In the genomic region with DNA sequence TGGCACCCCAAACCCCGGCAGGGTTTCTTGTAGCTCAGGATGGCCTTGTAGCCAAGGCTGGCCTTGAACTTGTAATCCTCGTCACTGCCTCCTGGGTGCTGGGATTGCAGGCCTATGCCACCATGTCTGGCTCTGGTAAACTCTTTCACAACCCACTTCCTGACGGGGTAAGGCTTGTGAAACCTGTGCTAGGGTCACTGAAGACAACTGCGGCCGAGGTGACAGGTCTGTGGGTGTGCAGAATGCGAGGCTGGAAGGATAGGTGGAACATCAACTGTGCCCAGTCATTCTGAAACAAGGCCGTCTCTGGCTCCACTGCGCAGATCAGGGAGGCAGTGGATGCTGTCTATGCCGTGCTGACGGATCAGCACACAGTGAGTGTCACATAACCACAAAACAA, we compare ENCODE assay signal across 17 mouse cellular contexts. TPM values are rescaled to one million over a fixed set of nuclear protein-coding genes. Genes with fewer than 3 reads are reported as not detected.
DNase-seq lines count a peak whose midpoint lies in the region; ATAC-seq and TF ChIP-seq lines count a peak whose summit lies in the region.
"Had no signal": no experiment of that assay in that cellular context is flagged by ENCODE, and none has a peak within 500 bp of the region (broad histone marks: within the 10 kb centered on the region; RNA-seq: fewer than 3 reads in every experiment).

No protein-coding gene starts in this region.

- no peaks in the 10 kb centered on the region for H3K9me3 ChIP-seq in embryonic facial prominence, embryonic 13.5 days
- H3K9me3 ChIP-seq in embryonic facial prominence, embryonic 10.5 days, result no peaks in the 10 kb centered on the region
- no peaks in the 10 kb centered on the region for H3K9me3 ChIP-seq in lung, embryonic 14.5 days (ENCODE audit: low read depth, low read length)
- H3K9me3 ChIP-seq: hindbrain, embryonic 15.5 days; kidney, embryonic 15.5 days had no signal

- WGBS in embryonic facial prominence, embryonic 13.5 days, result 94% methylated on average over 10 of the region's 10 CpGs
- WGBS in embryonic facial prominence, embryonic 10.5 days, result 93% methylated on average over 10 of the region's 10 CpGs
- WGBS in lung, embryonic 14.5 days, result 90% methylated on average over 10 of the region's 10 CpGs
- 83% methylated on average over 10 of the region's 10 CpGs for WGBS in lung, adult 2 months

- no peaks in the 10 kb centered on the region for H3K27me3 ChIP-seq in embryonic facial prominence, embryonic 13.5 days
- no peaks in the 10 kb centered on the region for H3K27me3 ChIP-seq in embryonic facial prominence, embryonic 10.5 days (replicated peaks; ENCODE audit: low read depth, poor library complexity, severe bottlenecking)
- H3K27me3 ChIP-seq in lung, embryonic 14.5 days (ENCODE audit: insufficient read depth, low read length), result no peaks in the 10 kb centered on the region
- H3K27me3 ChIP-seq: hindbrain, embryonic 15.5 days; kidney, embryonic 15.5 days had no signal

- H3K4me1 ChIP-seq in embryonic facial prominence, embryonic 13.5 days, result peaks cover 28% of the 10 kb centered on the region
- H3K4me1 ChIP-seq in embryonic facial prominence, embryonic 10.5 days, result peaks cover 27% of the 10 kb centered on the region
- peaks cover 13% of the 10 kb centered on the region; the same call in 1 of the 2 replicates for H3K4me1 ChIP-seq in lung, embryonic 14.5 days (ENCODE audit: insufficient read depth)
- H3K4me1 ChIP-seq in lung, adult 2 months (ENCODE audit: control insufficient read depth, insufficient read depth, low read length), result peaks cover 10% of the 10 kb centered on the region; the same call in 1 of the 2 replicates

- H3K27ac ChIP-seq in embryonic facial prominence, embryonic 13.5 days, result no peak overlapping the region
- H3K27ac ChIP-seq in embryonic facial prominence, embryonic 10.5 days (replicated peaks), result no peak overlapping the region
- no peak overlapping the region for H3K27ac ChIP-seq in lung, embryonic 14.5 days (ENCODE audit: low read depth)
- H3K27ac ChIP-seq: hindbrain, embryonic 15.5 days; kidney, embryonic 15.5 days; liver, embryonic 14.5 days had no signal

- no peak overlapping the region for H3K4me3 ChIP-seq in embryonic facial prominence, embryonic 13.5 days
- no peak overlapping the region for H3K4me3 ChIP-seq in embryonic facial prominence, embryonic 10.5 days
- H3K4me3 ChIP-seq in lung, embryonic 14.5 days (ENCODE audit: low read depth, low read length), result no peak overlapping the region
- H3K4me3 ChIP-seq in lung, adult 2 months (replicated peaks; ENCODE audit: extremely low read depth, low read depth, low read length), result no peak overlapping the region
- H3K4me3 ChIP-seq: hindbrain, embryonic 15.5 days; kidney, embryonic 15.5 days had no signal

- no peak for TF ChIP-seq CTCF in lung, embryonic 14.5 days (IDR thresholded peaks at IDR 0.05; ENCODE audit: low read depth)
- no peak for TF ChIP-seq CTCF in lung, adult 2 months (IDR thresholded peaks at IDR 0.05; ENCODE audit: insufficient read depth, low read length)

- no peak for ATAC-seq in embryonic facial prominence, embryonic 13.5 days (ENCODE audit: insufficient number of reproducible peaks, insufficient read depth, low FRiP score, low TSS enrichment, low read depth)
- no peak for ATAC-seq in lung, embryonic 14.5 days (ENCODE audit: insufficient read depth)
- peak; percentile 58 for ATAC-seq in activated CD4-positive, CD25-positive, alpha-beta regulatory T cell, adult 4 months
- peak; percentile 32 for ATAC-seq in megakaryocyte progenitor cell, adult 5-6 weeks (replicated peaks; ENCODE audit: poor library complexity)

- no peak for TF ChIP-seq POLR2A in lung, adult 2 months (IDR thresholded peaks at IDR 0.05; ENCODE audit: borderline replicate concordance, extremely low read depth, low read depth, low read length)

- H3K4me2 ChIP-seq in embryonic facial prominence, embryonic 13.5 days, result no peak overlapping the region
- H3K4me2 ChIP-seq in lung, embryonic 14.5 days, result no peak overlapping the region
- H3K4me2 ChIP-seq: kidney, embryonic 15.5 days had no signal

- peaks cover 56% of the 10 kb centered on the region for H3K36me3 ChIP-seq in embryonic facial prominence, embryonic 13.5 days
- peaks cover 66% of the 10 kb centered on the region for H3K36me3 ChIP-seq in embryonic facial prominence, embryonic 10.5 days (replicated peaks)
- peaks cover 46% of the 10 kb centered on the region for H3K36me3 ChIP-seq in lung, embryonic 14.5 days (ENCODE audit: insufficient read depth)

- no peak for DNase-seq in embryonic facial prominence, embryonic 10.5 days (ENCODE audit: low spot score)
- no peak for DNase-seq in lung, embryonic 14.5 days
- DNase-seq in lung, adult 2 months, result no peak
- no peak for DNase-seq in gastrocnemius, postnatal 25 days
- no peak for DNase-seq in cerebellum, adult 9-10 months
- DNase-seq: gastrocnemius, postnatal 36 days; right cerebral cortex, postnatal 25 days had no signal

- peak overlapping the region; percentile 1; the same call in 1 of the 2 replicates for H3K9ac ChIP-seq in embryonic facial prominence, embryonic 13.5 days
- peak overlapping the region; percentile 13; the same call in 1 of the 2 replicates for H3K9ac ChIP-seq in lung, embryonic 14.5 days
- H3K9ac ChIP-seq: hindbrain, embryonic 15.5 days; kidney, embryonic 15.5 days; liver, embryonic 14.5 days had no signal

RNA-seq across cellular contexts. Expression of a gene that starts 2.4 kb away (rescaled TPM):
- polyA plus RNA-seq in embryonic facial prominence, embryonic 13.5 days (2015; fragmentation: Nextera tagmentation; extraction: Ambion mirVana), result 3.9 and 4.1 TPM in 2 replicates
- 5.2 and 5.6 TPM in 2 replicates for polyA plus RNA-seq in embryonic facial prominence, embryonic 10.5 days (2016; fragmentation: Nextera tagmentation; extraction: Ambion mirVana)
- polyA plus RNA-seq in lung, embryonic 14.5 days (2014; fragmentation: Nextera tagmentation; extraction: Ambion mirVana), result 3.7 and 5.9 TPM in 2 replicates
- 6.3 and 8.1 TPM in 2 replicates for polyA plus RNA-seq in lung, adult 2 months (2012; rRNA removed)
- polyA plus RNA-seq in activated CD4-positive, CD25-positive, alpha-beta regulatory T cell, adult 4 months (2017; shearing (Covaris generic)), result 1 to 10 TPM; 2.3 to 4.0 TPM
- 4.1 and 6.9 TPM in 2 replicates for total RNA-seq in megakaryocyte progenitor cell, adult 5-6 weeks (2015)
- total RNA-seq in megakaryocyte progenitor cell, adult 5-6 weeks (2017), result 1.1 and 2.4 TPM in 2 replicates
- total RNA-seq in gastrocnemius, postnatal 25 days (2021), result 1 to 10 TPM; 1.9 to 2.3 TPM

RNA-seq across cellular contexts. Expression of a gene that starts 4.6 kb away (rescaled TPM):
- 10.4 and 12.0 TPM in 2 replicates for polyA plus RNA-seq in embryonic facial prominence, embryonic 13.5 days (2015; fragmentation: Nextera tagmentation; extraction: Ambion mirVana)
- polyA plus RNA-seq in embryonic facial prominence, embryonic 10.5 days (2016; fragmentation: Nextera tagmentation; extraction: Ambion mirVana), result 9.3 and 9.6 TPM in 2 replicates
- polyA plus RNA-seq in lung, embryonic 14.5 days (2014; fragmentation: Nextera tagmentation; extraction: Ambion mirVana), result 3.0 and 4.5 TPM in 2 replicates
- 16.5 and 21.6 TPM in 2 replicates for polyA plus RNA-seq in lung, adult 2 months (2012; rRNA removed)
- polyA plus RNA-seq in activated CD4-positive, CD25-positive, alpha-beta regulatory T cell, adult 4 months (2017; shearing (Covaris generic)), result 1 to 10 TPM; 3.4 to 4.4 TPM
- 1.9 and 3.1 TPM in 2 replicates for total RNA-seq in megakaryocyte progenitor cell, adult 5-6 weeks (2015)
- 6.7 and 8.0 TPM in 2 replicates for total RNA-seq in megakaryocyte progenitor cell, adult 5-6 weeks (2017)
- 1 to 10 TPM; 5.6 to 6.8 TPM for total RNA-seq in gastrocnemius, postnatal 25 days (2021)

RNA-seq across cellular contexts. Expression of a gene that starts 10.4 kb away (rescaled TPM):
- not detected in 2 replicates for polyA plus RNA-seq in embryonic facial prominence, embryonic 13.5 days (2015; fragmentation: Nextera tagmentation; extraction: Ambion mirVana)
- 0.33 and 0.40 TPM in 2 replicates for polyA plus RNA-seq in embryonic facial prominence, embryonic 10.5 days (2016; fragmentation: Nextera tagmentation; extraction: Ambion mirVana)
- 0.37 and 0.70 TPM in 2 replicates for polyA plus RNA-seq in lung, embryonic 14.5 days (2014; fragmentation: Nextera tagmentation; extraction: Ambion mirVana)
- polyA plus RNA-seq in lung, adult 2 months (2012; rRNA removed), result 1.2 TPM in 1 of 2 replicates, not detected in the other
- 1 to 10 TPM in 1 of 2 experiments, not detected in 1; 1.8 TPM for polyA plus RNA-seq in activated CD4-positive, CD25-positive, alpha-beta regulatory T cell, adult 4 months (2017; shearing (Covaris generic))
- total RNA-seq in megakaryocyte progenitor cell, adult 5-6 weeks (2015), result not detected in 2 replicates
- not detected in 2 replicates for total RNA-seq in megakaryocyte progenitor cell, adult 5-6 weeks (2017)
- total RNA-seq in gastrocnemius, postnatal 25 days (2021), result under 1 TPM in 1 of 2 experiments, not detected in 1; 0.70 TPM
- total RNA-seq: gastrocnemius, postnatal 36 days; layer of hippocampus, adult 18-20 months; left cerebral cortex, postnatal 10 days had no signal
- polyA plus RNA-seq: C2C12 had no signal

RNA-seq across cellular contexts. Expression of a gene that starts 10.5 kb away (rescaled TPM):
- polyA plus RNA-seq in embryonic facial prominence, embryonic 13.5 days (2015; fragmentation: Nextera tagmentation; extraction: Ambion mirVana), result 498 and 543 TPM in 2 replicates
- polyA plus RNA-seq in embryonic facial prominence, embryonic 10.5 days (2016; fragmentation: Nextera tagmentation; extraction: Ambion mirVana), result 726 and 735 TPM in 2 replicates
- 529 and 569 TPM in 2 replicates for polyA plus RNA-seq in lung, embryonic 14.5 days (2014; fragmentation: Nextera tagmentation; extraction: Ambion mirVana)
- 245 and 304 TPM in 2 replicates for polyA plus RNA-seq in lung, adult 2 months (2012; rRNA removed)
- 100 to 1,000 TPM; 200 to 247 TPM for polyA plus RNA-seq in activated CD4-positive, CD25-positive, alpha-beta regulatory T cell, adult 4 months (2017; shearing (Covaris generic))
- 289 and 314 TPM in 2 replicates for total RNA-seq in megakaryocyte progenitor cell, adult 5-6 weeks (2015)
- total RNA-seq in megakaryocyte progenitor cell, adult 5-6 weeks (2017), result 188 and 193 TPM in 2 replicates
- total RNA-seq in gastrocnemius, postnatal 25 days (2021), result 10 to 100 TPM; 71.5 to 79.1 TPM

RNA-seq across cellular contexts. Expression of a gene that starts 25.9 kb away (rescaled TPM):
- polyA plus RNA-seq in embryonic facial prominence, embryonic 13.5 days (2015; fragmentation: Nextera tagmentation; extraction: Ambion mirVana), result 0.24 TPM in 1 of 2 replicates, not detected in the other
- polyA plus RNA-seq in embryonic facial prominence, embryonic 10.5 days (2016; fragmentation: Nextera tagmentation; extraction: Ambion mirVana), result not detected in 2 replicates
- polyA plus RNA-seq in lung, embryonic 14.5 days (2014; fragmentation: Nextera tagmentation; extraction: Ambion mirVana), result 0.26 TPM in 1 of 2 replicates, not detected in the other
- 1.0 and 1.1 TPM in 2 replicates for polyA plus RNA-seq in lung, adult 2 months (2012; rRNA removed)
- 10 to 100 TPM; 70.5 to 90.5 TPM for polyA plus RNA-seq in activated CD4-positive, CD25-positive, alpha-beta regulatory T cell, adult 4 months (2017; shearing (Covaris generic))
- total RNA-seq in megakaryocyte progenitor cell, adult 5-6 weeks (2015), result not detected in 2 replicates
- total RNA-seq in megakaryocyte progenitor cell, adult 5-6 weeks (2017), result not detected in 2 replicates
- under 1 TPM in 1 of 2 experiments, not detected in 1; 0.32 TPM for total RNA-seq in gastrocnemius, postnatal 25 days (2021)
- polyA plus RNA-seq: heart, postnatal 0 days had no signal

Comparison
In these comparisons a context has a peak if more than half of its experiments do, and no peak if none do; other contexts are left out.
1. ATAC-seq: peak in activated CD4-positive, CD25-positive, alpha-beta regulatory T cell, adult 4 months (single experiment) and megakaryocyte progenitor cell, adult 5-6 weeks (single experiment); none in embryonic facial prominence, embryonic 13.5 days (single experiment) and lung, embryonic 14.5 days (single experiment).